Mouse (Mus musculus) ES-Bruce4 (cell line): ENCODE results near the gene Slc6a9. TPM values are rescaled to one million over a fixed set of nuclear protein-coding genes. Genes with fewer than 3 reads are reported as not detected.

Experiments
- H3K27ac ChIP-seq: 2 replicates; pipeline ENCODE4 v1.5.1; 2012; ENCODE audit warnings: low read length, inconsistent platforms; ENCODE audit not compliant: insufficient read depth
- H3K27me3 ChIP-seq: 2 replicates; pipeline ENCODE4 v1.6.1; 2012; ENCODE audit warnings: mild to moderate bottlenecking, low read length, inconsistent platforms; ENCODE audit not compliant: control insufficient read depth, poor library complexity, insufficient read depth, severe bottlenecking
- H3K36me3 ChIP-seq: 2 replicates; pipeline ENCODE4 v1.6.1; 2012; ENCODE audit warnings: inconsistent platforms, mild to moderate bottlenecking, low read length, moderate library complexity; ENCODE audit not compliant: control insufficient read depth, poor library complexity, insufficient read depth, severe bottlenecking
- H3K4me1 ChIP-seq: one replicate; pipeline ENCODE4 v1.8.1; 2011; ENCODE audit warnings: low read length; ENCODE audit not compliant: control insufficient read depth, insufficient read depth
- H3K4me3 ChIP-seq: 2 replicates; pipeline ENCODE4 v1.5.1; 2011; ENCODE audit warnings: low read depth, mild to moderate bottlenecking, low read length
- H3K9ac ChIP-seq: 2 replicates; pipeline ENCODE4 v1.6.1; 2012; ENCODE audit warnings: low read depth, mild to moderate bottlenecking, inconsistent platforms; ENCODE audit not compliant: poor library complexity, severe bottlenecking
- H3K9me3 ChIP-seq: replicated peaks from 2 replicates; pipeline ENCODE4 v1.6.1; 2012; ENCODE audit warnings: mild to moderate bottlenecking, low read length, inconsistent platforms; ENCODE audit not compliant: control insufficient read depth, poor library complexity, insufficient read depth, severe bottlenecking
- CTCF ChIP-seq: IDR thresholded peaks from one replicate; pipeline ENCODE4 v1.8.1; 2011; ENCODE audit warnings: low read depth, low read length
- EP300 ChIP-seq: IDR thresholded peaks from 2 replicates; pipeline ENCODE4 v1.6.1; 2011; ENCODE audit warnings: low read depth, low read length; ENCODE audit not compliant: insufficient read depth
- POLR2A ChIP-seq: IDR thresholded peaks from one replicate; pipeline ENCODE4 v1.8.1; 2011; ENCODE audit warnings: low read length; ENCODE audit not compliant: insufficient read depth
- polyA plus RNA-seq: library from polyadenylated mRNA; stranded (reverse); fragments of >200 nt; gene quantifications from 2 replicates; pipeline ENCODE4 v1.2.4, GENCODE M21; 2011; ENCODE audit warnings: low read depth; ENCODE audit not compliant: missing spikeins, insufficient read depth, insufficient read length

The Slc6a9 gene
- polyA plus RNA-seq, 1 experiment: 2.1 TPM

GRCm38 (mm10) chr4:117912685-117913273, 78.5 kb downstream of the Slc6a9 start:
- no peak overlapping the region for H3K27ac ChIP-seq
- H3K9me3 ChIP-seq: no peaks in the 10 kb centered on the region
- no peak overlapping the region for H3K4me3 ChIP-seq
- no peaks in the 10 kb centered on the region; the same call in 1 of the 2 replicates for H3K36me3 ChIP-seq
- no peak overlapping the region for H3K9ac ChIP-seq
- H3K4me1 ChIP-seq: peaks cover 2% of the 10 kb centered on the region
- no peaks in the 10 kb centered on the region for H3K27me3 ChIP-seq
- TF ChIP-seq EP300: no peak
- no peak for TF ChIP-seq POLR2A
- no peak for TF ChIP-seq CTCF

GRCm38 (mm10) chr4:117913421-117913820, 79.1 kb downstream of the Slc6a9 start:
- Histone ChIP-seq H3K9ac (no peak overlapping the region), H3K27me3 (no peaks in the 10 kb centered on the region), H3K36me3 (no peaks in the 10 kb centered on the region; the same call in 1 of the 2 replicates), H3K4me3 (no peak overlapping the region; the same call in 1 of the 2 replicates), H3K9me3 (no peaks in the 10 kb centered on the region), H3K4me1 (peaks cover 2% of the 10 kb centered on the region), H3K27ac (no peak overlapping the region)
- TF ChIP-seq EP300: no peak

- no peak for TF ChIP-seq POLR2A
- no peak for TF ChIP-seq CTCF
- no peak for TF ChIP-seq EP300
- no peak overlapping the region for H3K27ac ChIP-seq
- H3K4me1 ChIP-seq: peaks cover 2% of the 10 kb centered on the region
These were observed 79.7 kb downstream of the Slc6a9 start for GRCm38 (mm10) chr4:117914031-117914430.

GRCm38 (mm10) chr4:117914591-117915442, 80.5 kb downstream of the Slc6a9 start, which contains the start of gene Ipo13:
TSS of gene Ipo13 (minus strand) at chr4:117914999.
- Histone ChIP-seq H3K9me3 (no peaks in the 10 kb centered on the region), H3K9ac (peak within 1 kb of the TSS; percentile 59), H3K4me3 (peak within 1 kb of the TSS; percentile 99), H3K27ac (peak within 1 kb of the TSS; percentile 21; the same call in 1 of the 2 replicates), H3K36me3 (no peaks in the 10 kb centered on the region; the same call in 1 of the 2 replicates), H3K27me3 (no peaks in the 10 kb centered on the region), H3K4me1 (peaks cover 2% of the 10 kb centered on the region)
- TF ChIP-seq CTCF (no peak), EP300 (0 out of 2 replicates have a peak, but pooled peaks have one; percentile 15), POLR2A (peak; percentile 49)

More at GRCm38 (mm10) chr4:117914031-117914430, 79.7 kb downstream of the Slc6a9 start:
- H3K4me3 ChIP-seq: peak overlapping the region; percentile 99
- H3K9me3 ChIP-seq: no peaks in the 10 kb centered on the region
- no peaks in the 10 kb centered on the region for H3K27me3 ChIP-seq
- peak overlapping the region; percentile 59 for H3K9ac ChIP-seq
- no peaks in the 10 kb centered on the region; the same call in 1 of the 2 replicates for H3K36me3 ChIP-seq

GRCm38 (mm10) chr4:117915489-117916105, 81.3 kb downstream of the Slc6a9 start:
- no peaks in the 10 kb centered on the region for H3K9me3 ChIP-seq
- H3K4me1 ChIP-seq: peaks cover 2% of the 10 kb centered on the region
- peak overlapping the region; percentile 21; the same call in 1 of the 2 replicates for H3K27ac ChIP-seq
- H3K36me3 ChIP-seq: no peaks in the 10 kb centered on the region; the same call in 1 of the 2 replicates
- peak overlapping the region; percentile 99 for H3K4me3 ChIP-seq
- H3K9ac ChIP-seq: peak overlapping the region; percentile 59
- no peaks in the 10 kb centered on the region for H3K27me3 ChIP-seq
- TF ChIP-seq CTCF (no peak), POLR2A (no peak), EP300 (no peak)

GRCm38 (mm10) chr4:117916386-117916785, 82.1 kb downstream of the Slc6a9 start:
- Histone ChIP-seq H3K27me3 (no peaks in the 10 kb centered on the region), H3K9ac (no peak overlapping the region), H3K27ac (no peak overlapping the region), H3K36me3 (no peaks in the 10 kb centered on the region; the same call in 1 of the 2 replicates), H3K4me3 (no peak overlapping the region), H3K9me3 (no peaks in the 10 kb centered on the region), H3K4me1 (peaks cover 2% of the 10 kb centered on the region)
- no peak for TF ChIP-seq POLR2A
- TF ChIP-seq CTCF: no peak
- no peak for TF ChIP-seq EP300
